In genomic region chrX:53255195-53255594, GRCm38 (mm10) we compare ENCODE assay signal across 21 mouse cellular contexts. TPM values are rescaled to one million over a fixed set of nuclear protein-coding genes. Genes with fewer than 3 reads are reported as not detected.
DNase-seq lines count a peak whose midpoint lies in the region; ATAC-seq and TF ChIP-seq lines count a peak whose summit lies in the region.
"Had no signal": no experiment of that assay in that cellular context is flagged by ENCODE, and none has a peak within 500 bp of the region (broad histone marks: within the 10 kb centered on the region; RNA-seq: fewer than 3 reads in every experiment).

No protein-coding gene starts in this region.

- H3K4me3 ChIP-seq in gastrocnemius, adult 2 months = no peak overlapping the region
- no peak overlapping the region for H3K4me3 ChIP-seq in limb, embryonic 14.5 days (replicated peaks; ENCODE audit: low read length)
- no peak overlapping the region for H3K4me3 ChIP-seq in limb, embryonic 10.5 days
- no peak overlapping the region for H3K4me3 ChIP-seq in stomach, postnatal 0 days (ENCODE audit: low read depth, low read length)
- H3K4me3 ChIP-seq: forebrain, embryonic 15.5 days; heart, embryonic 12.5 days; lung, embryonic 15.5 days; midbrain, embryonic 12.5 days; stomach, embryonic 15.5 days had no signal

- TF ChIP-seq POLR2A in limb, embryonic 14.5 days (IDR thresholded peaks at IDR 0.05; ENCODE audit: borderline replicate concordance, extremely low read depth, insufficient read depth, insufficient read length) = no peak

- H3K4me1 ChIP-seq in limb, embryonic 14.5 days (ENCODE audit: control insufficient read depth, insufficient read depth, low read length) = no peaks in the 10 kb centered on the region
- H3K4me1 ChIP-seq in limb, embryonic 10.5 days = no peaks in the 10 kb centered on the region
- H3K4me1 ChIP-seq in stomach, postnatal 0 days (replicated peaks; ENCODE audit: control insufficient read depth, insufficient read depth) = no peaks in the 10 kb centered on the region
- H3K4me1 ChIP-seq: forebrain, embryonic 15.5 days; heart, embryonic 12.5 days; lung, embryonic 15.5 days; midbrain, embryonic 12.5 days; stomach, embryonic 15.5 days had no signal

- no peak overlapping the region for H3K9ac ChIP-seq in limb, embryonic 14.5 days (ENCODE audit: low read depth, low read length, severe bottlenecking)
- no peak overlapping the region for H3K9ac ChIP-seq in stomach, postnatal 0 days (ENCODE audit: low read length)
- H3K9ac ChIP-seq: forebrain, embryonic 15.5 days; heart, embryonic 12.5 days; lung, embryonic 15.5 days; midbrain, embryonic 12.5 days; stomach, embryonic 15.5 days had no signal

- intact Hi-C loops in gastrocnemius, adult 2 months (cut with DNase I) = loop anchor here (5.0 kb wide), 2 partner anchors 233 to 248 kb away; no protein-coding TSS in a partner anchor
- intact Hi-C loops in gastrocnemius, postnatal 36 days (cut with DNase I) = no loop called here

- H3K36me3 ChIP-seq in limb, embryonic 14.5 days (ENCODE audit: control insufficient read depth, insufficient read depth, low read length) = peaks cover 2% of the 10 kb centered on the region; the same call in 1 of the 2 replicates
- H3K36me3 ChIP-seq in limb, embryonic 10.5 days = peaks cover 7% of the 10 kb centered on the region; the same call in 1 of the 2 replicates
- no peaks in the 10 kb centered on the region for H3K36me3 ChIP-seq in stomach, postnatal 0 days (ENCODE audit: control insufficient read depth, insufficient read depth, low read length)
- H3K36me3 ChIP-seq: forebrain, embryonic 15.5 days; lung, embryonic 15.5 days; midbrain, embryonic 12.5 days; stomach, embryonic 15.5 days had no signal

- no peak overlapping the region for H3K27ac ChIP-seq in gastrocnemius, adult 2 months
- no peak overlapping the region for H3K27ac ChIP-seq in limb, embryonic 14.5 days (replicated peaks; ENCODE audit: low read depth, low read length)
- H3K27ac ChIP-seq in limb, embryonic 10.5 days = no peak overlapping the region
- H3K27ac ChIP-seq in stomach, postnatal 0 days (replicated peaks) = no peak overlapping the region
- H3K27ac ChIP-seq: forebrain, embryonic 15.5 days; lung, embryonic 15.5 days; midbrain, embryonic 12.5 days; stomach, embryonic 15.5 days had no signal

- no peak for ATAC-seq in limb, embryonic 14.5 days (ENCODE audit: low FRiP score, low read depth)
- ATAC-seq in stomach, postnatal 0 days (ENCODE audit: low FRiP score, low TSS enrichment) = no peak
- ATAC-seq: forebrain, embryonic 15.5 days; intestine, embryonic 16.5 days had no signal

- H3K27me3 ChIP-seq in limb, embryonic 14.5 days (ENCODE audit: control insufficient read depth, insufficient read depth, low read length) = no peaks in the 10 kb centered on the region
- peaks cover 4% of the 10 kb centered on the region; the same call in 1 of the 2 replicates for H3K27me3 ChIP-seq in limb, embryonic 10.5 days (ENCODE audit: low read depth, poor library complexity, severe bottlenecking)
- no peaks in the 10 kb centered on the region for H3K27me3 ChIP-seq in stomach, postnatal 0 days (ENCODE audit: control insufficient read depth, insufficient read depth, low read length)
- H3K27me3 ChIP-seq: forebrain, embryonic 15.5 days; heart, embryonic 12.5 days; lung, embryonic 15.5 days; midbrain, embryonic 12.5 days; stomach, embryonic 15.5 days had no signal

- TF ChIP-seq CTCF in gastrocnemius, adult 2 months (IDR thresholded peaks at IDR 0.05) = peak; percentile 68
- TF ChIP-seq CTCF in stomach, postnatal 0 days (IDR thresholded peaks at IDR 0.05; ENCODE audit: low read depth) = peak; percentile 71

- TF ChIP-seq EP300 in stomach, postnatal 0 days (optimal IDR thresholded peaks at IDR 0.05) = no peak

- H3K9me3 ChIP-seq in limb, embryonic 14.5 days (ENCODE audit: control insufficient read depth, low read length) = no peaks in the 10 kb centered on the region
- no peaks in the 10 kb centered on the region for H3K9me3 ChIP-seq in limb, embryonic 10.5 days (replicated peaks)
- H3K9me3 ChIP-seq in stomach, postnatal 0 days (ENCODE audit: control insufficient read depth, low read length) = no peaks in the 10 kb centered on the region
- H3K9me3 ChIP-seq: forebrain, embryonic 15.5 days; heart, embryonic 12.5 days; lung, embryonic 15.5 days; midbrain, embryonic 12.5 days; stomach, embryonic 15.5 days had no signal

- H3K4me2 ChIP-seq in limb, embryonic 14.5 days (replicated peaks; ENCODE audit: low read depth, low read length, severe bottlenecking) = no peak overlapping the region
- no peak overlapping the region for H3K4me2 ChIP-seq in stomach, postnatal 0 days (replicated peaks; ENCODE audit: low read depth)
- H3K4me2 ChIP-seq: forebrain, embryonic 15.5 days; heart, embryonic 12.5 days; lung, embryonic 15.5 days; midbrain, embryonic 12.5 days; stomach, embryonic 15.5 days had no signal

- no peak for DNase-seq in gastrocnemius, adult 2 months
- DNase-seq in gastrocnemius, postnatal 36 days = no peak
- peak; percentile 17 for DNase-seq in limb, embryonic 14.5 days (ENCODE audit: low spot score)
- DNase-seq in limb, embryonic 10.5 days (ENCODE audit: low spot score) = no peak
- DNase-seq in retina, embryonic 14.5 days (ENCODE audit: low spot score) = peak; percentile 41
- no peak for DNase-seq in retina, postnatal 1 day
- no peak for DNase-seq in stomach, postnatal 0 days (ENCODE audit: low spot score)
- no peak for DNase-seq in layer of hippocampus, postnatal 14 days (ENCODE audit: low spot score in 2 of 2)
- DNase-seq: adrenal gland, postnatal 10 days; gastrocnemius, postnatal 10 days; thymus, postnatal 25 days had no signal

RNA-seq across cellular contexts. Expression of gene Fam122b, which starts 14.4 kb away (rescaled TPM):
- total RNA-seq in gastrocnemius, adult 2 months (2021) = 1 to 10 TPM; 1.3 to 1.9 TPM
- 1 to 10 TPM; 1.2 to 1.7 TPM for total RNA-seq in gastrocnemius, postnatal 36 days (2021)
- polyA plus RNA-seq in limb, embryonic 14.5 days (2012; rRNA removed) = 19.3 and 19.9 TPM in 2 replicates
- 15.3 and 15.9 TPM in 2 replicates for polyA plus RNA-seq in limb, embryonic 14.5 days (2014; fragmentation: Nextera tagmentation; extraction: Ambion mirVana)
- polyA plus RNA-seq in limb, embryonic 10.5 days (2016; fragmentation: Nextera tagmentation; extraction: Ambion mirVana) = 6.8 and 10.3 TPM in 2 replicates
- 3.4 and 4.0 TPM in 2 replicates for polyA plus RNA-seq in stomach, postnatal 0 days (2015; fragmentation: Nextera tagmentation; extraction: Ambion mirVana)
- 1 to 10 TPM; 3.0 to 3.6 TPM for total RNA-seq in layer of hippocampus, postnatal 14 days (2021)

RNA-seq across cellular contexts. Expression of gene Plac1, which starts 15.3 kb away (rescaled TPM):
- total RNA-seq in gastrocnemius, adult 2 months (2021) = not detected
- not detected for total RNA-seq in gastrocnemius, postnatal 36 days (2021)
- 12.6 and 18.4 TPM in 2 replicates for polyA plus RNA-seq in limb, embryonic 14.5 days (2012; rRNA removed)
- 12.5 and 14.0 TPM in 2 replicates for polyA plus RNA-seq in limb, embryonic 14.5 days (2014; fragmentation: Nextera tagmentation; extraction: Ambion mirVana)
- polyA plus RNA-seq in limb, embryonic 10.5 days (2016; fragmentation: Nextera tagmentation; extraction: Ambion mirVana) = 7.7 and 10.2 TPM in 2 replicates
- polyA plus RNA-seq in stomach, postnatal 0 days (2015; fragmentation: Nextera tagmentation; extraction: Ambion mirVana) = 1.2 and 1.6 TPM in 2 replicates
- not detected for total RNA-seq in layer of hippocampus, postnatal 14 days (2021)
- total RNA-seq: adrenal gland, postnatal 10 days; hematopoietic stem cell, adult 5-6 weeks; left cerebral cortex, postnatal 14 days had no signal

RNA-seq across cellular contexts. Expression of gene Fam122c, which starts 18.0 kb away (rescaled TPM):
- total RNA-seq in gastrocnemius, adult 2 months (2021) = not detected
- not detected for total RNA-seq in gastrocnemius, postnatal 36 days (2021)
- polyA plus RNA-seq in limb, embryonic 14.5 days (2012; rRNA removed) = not detected in 2 replicates
- polyA plus RNA-seq in limb, embryonic 14.5 days (2014; fragmentation: Nextera tagmentation; extraction: Ambion mirVana) = not detected in 2 replicates
- polyA plus RNA-seq in limb, embryonic 10.5 days (2016; fragmentation: Nextera tagmentation; extraction: Ambion mirVana) = not detected in 2 replicates
- polyA plus RNA-seq in stomach, postnatal 0 days (2015; fragmentation: Nextera tagmentation; extraction: Ambion mirVana) = not detected in 2 replicates
- total RNA-seq in layer of hippocampus, postnatal 14 days (2021) = not detected
- total RNA-seq: adrenal gland, postnatal 10 days; gastrocnemius, postnatal 10 days; hematopoietic stem cell, adult 5-6 weeks; left cerebral cortex, postnatal 14 days had no signal
- polyA plus RNA-seq: embryonic facial prominence, embryonic 14.5 days; forebrain, embryonic 15.5 days; heart, embryonic 12.5 days; intestine, embryonic 16.5 days; lung, embryonic 15.5 days; midbrain, embryonic 12.5 days; neural tube, embryonic 11.5 days; stomach, embryonic 15.5 days had no signal

Comparison
In these comparisons a context has a peak if more than half of its experiments do, and no peak if none do; other contexts are left out.
1. DNase-seq: peak in limb, embryonic 14.5 days (single experiment) and retina, embryonic 14.5 days (single experiment); none in gastrocnemius, adult 2 months (single experiment), gastrocnemius, postnatal 36 days (0 of 2), limb, embryonic 10.5 days (single experiment), retina, postnatal 1 day (single experiment), stomach, postnatal 0 days (single experiment) and layer of hippocampus, postnatal 14 days (0 of 2).